Mouse (Mus musculus) midbrain, postnatal 0 days (tissue): ENCODE measurements around the gene 1700122O11Rik. TPM values are rescaled to one million over a fixed set of nuclear protein-coding genes. Genes with fewer than 3 reads are reported as not detected.

Experiments used
- ATAC-seq: fragments of 200-750 bp; cut with Nextera tagmentation; 2 replicates; pipeline ENCODE4 v1.8.0; 2017; ENCODE audit warnings: moderate number of reproducible peaks, mild to moderate bottlenecking, moderate TSS enrichment, moderate library complexity; ENCODE audit not compliant: low FRiP score
- DNase-seq: peaks from one replicate; pipeline ENCODE4 v3.0.0-alpha.2; 2015; ENCODE audit warnings: low spot score
- H3K27ac ChIP-seq: fragments of 300-500 bp; sonication (generic); 2 replicates; pipeline ENCODE4 v1.5.1; 2014; ENCODE audit warnings: low read depth, mild to moderate bottlenecking, low read length, mixed read lengths
- H3K27me3 ChIP-seq: fragments of 300-500 bp; sonication (generic); 2 replicates; pipeline ENCODE4 v1.6.1; 2014; ENCODE audit warnings: low read length, control low read depth, mixed read lengths; ENCODE audit not compliant: insufficient read depth
- H3K36me3 ChIP-seq: fragments of 300-500 bp; sonication (generic); 2 replicates; pipeline ENCODE4 v1.6.1; 2014; ENCODE audit warnings: low read length, control low read depth, mixed read lengths; ENCODE audit not compliant: insufficient read depth
- H3K4me1 ChIP-seq: fragments of 300-500 bp; sonication (generic); 2 replicates; pipeline ENCODE4 v1.6.1; 2014; ENCODE audit warnings: mild to moderate bottlenecking, control low read depth, antibody characterized with exemption, low read length, mixed read lengths; ENCODE audit not compliant: insufficient read depth
- H3K4me2 ChIP-seq: fragments of 300-500 bp; sonication (generic); 2 replicates; pipeline ENCODE4 v1.6.1; 2014; ENCODE audit warnings: low read depth, mild to moderate bottlenecking, low read length, mixed read lengths; ENCODE audit not compliant: poor library complexity, severe bottlenecking
- H3K4me3 ChIP-seq: fragments of 300-500 bp; sonication (generic); 2 replicates; pipeline ENCODE4 v1.5.1; 2014; ENCODE audit warnings: low read depth, mild to moderate bottlenecking, low read length, moderate library complexity
- H3K9ac ChIP-seq: fragments of 300-500 bp; sonication (generic); replicated peaks from 2 replicates; pipeline ENCODE4 v1.6.1; 2014; ENCODE audit warnings: mild to moderate bottlenecking, low read length, moderate library complexity, mixed read lengths; ENCODE audit not compliant: poor library complexity, severe bottlenecking
- H3K9me3 ChIP-seq: fragments of 300-500 bp; sonication (generic); 2 replicates; pipeline ENCODE4 v1.6.1; 2016; ENCODE audit warnings: low read length, control low read depth
- CTCF ChIP-seq: IDR thresholded peaks from 2 replicates; pipeline ENCODE4 v1.5.1; 2016; ENCODE audit warnings: antibody characterized with exemption, mild to moderate bottlenecking
- WGBS: fragments of 180-500 bp; shearing (Covaris S2); extraction: QIAGEN DNeasy Blood & Tissue Kit; methylation state at CpG from one replicate; pipeline ENCODE4 v1.1.7; 2014; 5-methylcytosine and 5-hydroxymethylcytosine counted together
- polyA plus RNA-seq: library from polyadenylated mRNA; unstranded; fragments of >200 nt; fragmentation: Nextera tagmentation; extraction: Ambion mirVana; gene quantifications from 2 replicates; pipeline ENCODE4 v1.2.1, GENCODE M21; 2015
- total RNA-seq: library from RNA; depleted of rRNA; stranded (reverse); fragments of >200 nt; gene quantifications from 2 replicates; pipeline ENCODE4 v1.2.3, GENCODE M21; 2014; rRNA removed

Gene 1700122O11Rik
- total and polyA plus RNA-seq, 2 experiments from 2014 or later: not detected

DNA sequence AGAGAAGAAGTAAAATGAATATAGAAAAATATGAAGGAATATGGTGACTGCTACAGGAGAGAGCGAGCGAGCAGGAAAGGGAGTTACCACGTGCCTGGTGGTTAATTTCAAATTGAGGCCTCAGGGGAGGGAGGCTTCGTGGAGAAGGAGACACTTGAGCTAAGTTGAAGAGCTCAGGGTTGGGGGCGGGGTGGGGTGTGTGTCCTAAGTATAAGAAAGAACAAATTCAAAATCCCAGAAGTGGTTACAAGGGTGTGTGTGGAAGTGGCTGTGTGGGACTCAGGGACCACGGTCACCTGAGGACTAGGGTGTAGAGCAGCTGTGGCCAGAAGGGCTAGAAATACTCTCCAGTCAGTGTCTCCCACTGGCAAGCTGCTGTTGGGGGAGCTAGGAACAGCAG is 38.7 kb downstream of the 1700122O11Rik start:
- H3K27me3 ChIP-seq: no peaks in the 10 kb centered on the region
- H3K27ac ChIP-seq: no peak overlapping the region
- no peak for DNase-seq
- no peak for TF ChIP-seq CTCF
- no peak for ATAC-seq
- no peak overlapping the region for H3K4me2 ChIP-seq
- peaks cover 2% of the 10 kb centered on the region; the same call in 1 of the 2 replicates for H3K4me1 ChIP-seq
- no peaks in the 10 kb centered on the region for H3K36me3 ChIP-seq
- WGBS: 79% methylated on average over 6 of the region's 6 CpGs
- H3K4me3 ChIP-seq: no peak overlapping the region
- H3K9ac ChIP-seq: no peak overlapping the region
- no peaks in the 10 kb centered on the region for H3K9me3 ChIP-seq

DNA sequence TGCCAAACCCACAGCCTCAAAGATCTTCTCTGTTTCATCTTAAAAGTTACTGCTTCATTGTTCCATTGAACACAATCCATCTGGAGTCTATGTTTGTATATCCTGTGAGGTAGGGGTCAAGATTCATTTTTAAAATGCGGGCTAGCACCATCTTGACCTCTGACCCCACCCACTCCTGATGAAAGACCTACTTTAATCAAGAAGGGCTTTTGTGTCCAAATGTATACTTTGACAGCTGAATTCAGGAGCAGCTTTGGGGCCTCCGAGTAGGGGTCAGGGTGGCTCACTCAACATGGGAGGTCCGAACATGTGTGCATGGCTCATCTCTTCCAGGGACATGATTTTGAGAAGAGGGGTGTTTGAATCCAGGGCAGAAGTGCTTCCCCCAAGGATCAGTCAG is 40.3 kb downstream of the 1700122O11Rik start:
- WGBS: 39% methylated on average over 3 of the region's 3 CpGs
- Histone ChIP-seq H3K9me3 (no peaks in the 10 kb centered on the region), H3K9ac (no peak overlapping the region), H3K27ac (no peak overlapping the region), H3K27me3 (no peaks in the 10 kb centered on the region), H3K4me3 (no peak overlapping the region), H3K4me1 (peaks cover 2% of the 10 kb centered on the region; the same call in 1 of the 2 replicates), H3K36me3 (no peaks in the 10 kb centered on the region), H3K4me2 (no peak overlapping the region)
- no peak for TF ChIP-seq CTCF
- no peak for DNase-seq
- no peak for ATAC-seq

DNA sequence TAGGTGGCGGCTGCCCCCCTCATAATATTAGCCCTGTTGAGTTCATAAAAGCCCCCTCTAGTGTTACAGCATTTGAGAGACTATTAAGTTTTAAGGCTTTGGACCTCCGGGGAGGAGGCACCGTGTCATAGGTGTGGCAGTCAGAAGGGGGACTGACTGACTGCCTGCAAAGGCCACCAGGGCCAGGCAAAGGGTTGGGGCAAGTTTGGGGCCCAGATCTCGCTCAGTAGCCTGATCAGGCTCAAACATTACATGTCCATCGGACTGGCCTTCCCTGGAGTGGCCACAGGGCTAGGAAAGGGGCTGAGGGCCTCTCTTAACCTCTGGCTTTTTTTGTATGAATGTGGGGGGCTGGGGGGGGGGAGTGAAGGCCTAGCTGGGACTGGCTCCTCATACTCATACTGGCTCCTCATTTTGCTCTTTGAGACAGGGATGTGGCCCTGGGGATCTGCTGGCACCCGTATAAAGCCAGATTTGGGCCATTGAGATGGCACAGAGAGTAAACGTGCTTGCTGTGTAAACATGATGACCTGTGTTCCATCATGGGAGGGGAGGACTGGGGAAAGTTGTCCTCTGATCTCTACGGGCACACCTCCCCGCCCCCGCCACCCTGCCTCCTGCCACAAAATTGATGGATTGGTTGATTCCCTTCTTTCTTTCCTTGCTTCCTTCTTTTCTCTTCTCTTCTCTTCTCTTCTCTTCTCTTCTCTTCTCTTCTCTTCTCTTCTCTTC is 47.5 kb downstream of the 1700122O11Rik start:
- no peaks in the 10 kb centered on the region for H3K36me3 ChIP-seq
- ATAC-seq (no peak), DNase-seq (no peak)
- H3K9ac ChIP-seq: no peak overlapping the region
- no peak for TF ChIP-seq CTCF
- H3K27me3 ChIP-seq: no peaks in the 10 kb centered on the region
- no peaks in the 10 kb centered on the region for H3K9me3 ChIP-seq
- H3K4me3 ChIP-seq: no peak overlapping the region
- no peaks in the 10 kb centered on the region for H3K4me1 ChIP-seq
- 57% methylated on average over 10 of the region's 10 CpGs for WGBS
- no peak overlapping the region for H3K27ac ChIP-seq
- no peak overlapping the region for H3K4me2 ChIP-seq

- Histone ChIP-seq H3K36me3 (no peaks in the 10 kb centered on the region), H3K9ac (no peak overlapping the region), H3K4me2 (no peak overlapping the region), H3K27me3 (no peaks in the 10 kb centered on the region), H3K4me1 (no peaks in the 10 kb centered on the region), H3K27ac (no peak overlapping the region), H3K4me3 (no peak overlapping the region), H3K9me3 (no peaks in the 10 kb centered on the region)
- ATAC-seq (no peak), DNase-seq (no peak)
- no peak for TF ChIP-seq CTCF
- 10% methylated on average over 8 of the region's 8 CpGs for WGBS
Observed at GRCm38 (mm10) chr17:47989951-47990378, 48.1 kb downstream of the 1700122O11Rik start.

DNA sequence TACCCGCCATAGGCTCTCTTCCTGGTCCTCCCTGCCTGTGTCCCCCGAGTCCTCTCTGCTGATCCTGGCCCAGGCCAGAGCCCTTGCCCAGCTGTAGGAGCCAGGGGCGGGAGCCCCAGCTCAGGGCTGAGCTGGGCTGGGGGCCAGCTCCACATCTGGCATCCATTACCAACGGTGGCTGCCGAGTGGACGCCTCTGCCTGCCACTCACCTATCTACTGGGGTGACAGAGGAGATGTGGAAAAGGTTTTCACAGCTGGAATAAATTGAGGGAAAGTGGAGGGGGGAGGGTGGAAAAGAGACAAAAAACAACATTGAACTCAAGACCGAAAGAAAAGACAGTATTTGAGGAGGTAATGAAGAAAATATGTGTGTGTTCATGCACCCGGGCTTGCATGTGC is 49.3 kb downstream of the 1700122O11Rik start:
- WGBS: 66% methylated on average over 8 of the region's 8 CpGs
- DNase-seq (no peak), ATAC-seq (no peak)

GRCm38 (mm10) chr17:47988074-47988473 is 50.0 kb downstream of the 1700122O11Rik start:
- ATAC-seq (no peak), DNase-seq (no peak)
- Histone ChIP-seq H3K27me3 (no peaks in the 10 kb centered on the region), H3K9me3 (no peaks in the 10 kb centered on the region), H3K36me3 (no peaks in the 10 kb centered on the region), H3K27ac (no peak overlapping the region), H3K4me3 (no peak overlapping the region), H3K9ac (no peak overlapping the region), H3K4me2 (no peak overlapping the region), H3K4me1 (no peaks in the 10 kb centered on the region)
- no peak for TF ChIP-seq CTCF
- WGBS: 87% methylated on average over 8 of the region's 8 CpGs

More for the DNA sequence above, 49.3 kb downstream of the 1700122O11Rik start:
- TF ChIP-seq CTCF: no peak
- Histone ChIP-seq H3K4me3 (no peak overlapping the region), H3K4me2 (no peak overlapping the region), H3K9ac (no peak overlapping the region), H3K27ac (no peak overlapping the region), H3K4me1 (no peaks in the 10 kb centered on the region), H3K36me3 (no peaks in the 10 kb centered on the region), H3K9me3 (no peaks in the 10 kb centered on the region), H3K27me3 (no peaks in the 10 kb centered on the region)

Other genes with a start within 250 kb of the 1700122O11Rik start
- gene Mdfi, start 203.6 kb downstream of the 1700122O11Rik start, total RNA-seq: 19.2 and 21.4 TPM in 2 replicates
- 1.3 and 1.6 TPM in 2 replicates for gene Mdfi, start 203.6 kb downstream of the 1700122O11Rik start, polyA plus RNA-seq
- gene Foxp4, start 113.6 kb downstream of the 1700122O11Rik start, total RNA-seq: 129 and 200 TPM in 2 replicates
- gene Foxp4, start 113.6 kb downstream of the 1700122O11Rik start, polyA plus RNA-seq: 50.8 and 55.4 TPM in 2 replicates
- gene 1700067P10Rik, start 51.0 kb upstream of the 1700122O11Rik start, total RNA-seq: not detected in 2 replicates
- gene 1700067P10Rik, start 51.0 kb upstream of the 1700122O11Rik start, polyA plus RNA-seq: not detected in 2 replicates
- gene 9830107B12Rik, start 108.0 kb upstream of the 1700122O11Rik start, total RNA-seq: not detected in 2 replicates
- gene 9830107B12Rik, start 108.0 kb upstream of the 1700122O11Rik start, polyA plus RNA-seq: not detected in 2 replicates
- not detected in 2 replicates for gene A530064D06Rik, start 129.0 kb upstream of the 1700122O11Rik start, total RNA-seq
- not detected in 2 replicates for gene A530064D06Rik, start 129.0 kb upstream of the 1700122O11Rik start, polyA plus RNA-seq
- gene Trem1, start 194.5 kb upstream of the 1700122O11Rik start, total RNA-seq: not detected in 2 replicates
- gene Trem1, start 194.5 kb upstream of the 1700122O11Rik start, polyA plus RNA-seq: not detected in 2 replicates
- not detected in 2 replicates for gene Trem3, start 209.5 kb upstream of the 1700122O11Rik start, total RNA-seq
- gene Trem3, start 209.5 kb upstream of the 1700122O11Rik start, polyA plus RNA-seq: not detected in 2 replicates
- 0.27 TPM in 1 of 2 replicates, not detected in the other for gene Treml4, start 226.0 kb upstream of the 1700122O11Rik start, total RNA-seq
- 0.16 and 0.22 TPM in 2 replicates for gene Treml4, start 226.0 kb upstream of the 1700122O11Rik start, polyA plus RNA-seq